Mouse (Mus musculus) CD4-positive, CD25-positive, alpha-beta regulatory T cell, adult 2 months (primary cell): ENCODE data around the gene Emilin1.

ENCODE experiments used
- DNase-seq: peaks from one replicate; pipeline ENCODE4 v3.0.0-alpha.2; 2012; ENCODE audit warnings: low read depth, low spot score

Emilin1 gene

GRCm38 (mm10) chr5:30907413-30908059 is 5.7 kb upstream of the Emilin1 start, which contains the start of gene Ost4:
Ost4 (minus strand) TSS chr5:30907788.
- peak; percentile 98 for DNase-seq

DNA sequence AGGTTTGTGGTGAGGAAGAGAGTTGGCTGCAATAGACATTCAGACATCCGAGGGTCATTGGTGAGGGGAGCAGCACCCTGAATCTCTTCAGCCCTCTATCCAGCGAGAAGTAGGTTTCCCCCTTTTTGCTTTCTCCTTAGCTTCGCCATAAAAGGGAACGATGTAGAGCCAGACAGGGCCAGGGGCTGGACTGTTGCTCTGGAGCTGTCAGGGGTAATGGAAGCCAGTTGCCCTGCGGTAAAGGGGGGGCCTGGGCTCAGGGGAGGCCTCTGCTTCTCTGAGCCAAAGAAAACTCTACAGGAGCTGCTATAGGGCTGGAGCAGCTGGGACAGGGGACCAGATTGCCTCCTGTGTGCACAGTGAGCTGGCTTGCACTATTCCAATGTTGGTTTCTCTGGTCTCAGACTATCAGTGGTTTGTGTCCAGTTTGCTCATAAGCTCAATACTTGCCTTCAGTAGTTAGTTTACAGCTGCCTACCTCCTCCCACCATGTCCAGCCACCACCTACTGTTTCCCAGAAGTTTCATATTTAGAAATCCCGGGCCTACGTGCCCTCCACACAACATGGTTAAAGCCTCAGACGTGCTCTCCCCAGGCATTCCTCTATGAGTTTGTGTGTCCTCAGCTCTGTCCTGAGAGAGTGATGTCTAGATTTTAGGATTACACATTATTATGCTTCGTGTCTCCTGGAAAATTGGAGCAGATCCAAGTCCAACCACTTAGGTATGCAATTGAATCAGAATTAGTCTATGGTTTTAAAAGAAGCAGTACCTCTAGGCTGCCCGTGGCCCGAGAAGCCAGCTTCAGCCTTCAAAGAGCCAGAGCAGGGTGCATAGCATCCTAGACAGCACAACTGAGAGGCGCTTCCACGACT is 4.5 kb upstream of the Emilin1 start:
- no peak for DNase-seq

GRCm38 (mm10) chr5:30909300-30909659 is 3.9 kb upstream of the Emilin1 start:
- no peak for DNase-seq

DNA sequence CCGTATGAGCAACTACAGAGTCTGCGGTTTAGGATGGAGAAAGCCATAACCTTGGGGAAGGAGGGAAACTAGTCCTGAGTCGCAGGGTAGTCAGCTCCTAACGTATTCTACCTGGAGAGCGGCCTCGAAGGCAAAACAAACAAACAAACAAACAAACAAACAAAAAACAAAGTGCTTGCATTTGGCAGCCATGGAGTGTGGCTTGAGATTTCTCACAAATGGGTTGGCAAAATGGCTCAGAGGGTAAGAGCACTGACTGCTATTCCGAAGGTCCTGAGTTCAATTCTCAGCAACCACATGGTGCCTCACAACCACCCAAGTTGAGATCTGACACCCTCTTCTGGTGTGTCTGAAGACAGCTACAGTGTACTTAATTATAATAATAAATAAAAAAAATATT is 3.3 kb upstream of the Emilin1 start:
- no peak for DNase-seq

GRCm38 (mm10) chr5:30910481-30910880 is 2.7 kb upstream of the Emilin1 start:
- no peak for DNase-seq

DNA sequence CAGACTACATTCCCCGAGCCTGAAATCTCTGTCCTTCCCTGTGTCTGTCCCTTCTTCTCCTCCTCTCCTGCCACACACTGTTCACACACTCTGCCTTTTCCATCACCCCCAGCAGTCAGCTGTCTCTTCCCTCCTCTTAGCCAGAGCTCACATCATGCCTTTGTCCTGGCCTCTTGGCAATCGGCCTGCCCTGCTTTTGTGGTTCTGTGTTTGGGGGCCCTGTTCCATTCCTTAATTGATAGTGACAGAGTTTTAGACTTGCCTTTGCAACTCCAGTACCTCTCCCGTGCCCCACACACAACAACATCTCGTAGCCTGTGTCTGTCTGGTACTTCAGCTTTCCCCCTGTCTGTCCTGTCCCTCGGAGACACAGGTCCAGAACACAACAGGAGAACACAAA is 1.0 kb upstream of the Emilin1 start:
- DNase-seq = no peak

DNA sequence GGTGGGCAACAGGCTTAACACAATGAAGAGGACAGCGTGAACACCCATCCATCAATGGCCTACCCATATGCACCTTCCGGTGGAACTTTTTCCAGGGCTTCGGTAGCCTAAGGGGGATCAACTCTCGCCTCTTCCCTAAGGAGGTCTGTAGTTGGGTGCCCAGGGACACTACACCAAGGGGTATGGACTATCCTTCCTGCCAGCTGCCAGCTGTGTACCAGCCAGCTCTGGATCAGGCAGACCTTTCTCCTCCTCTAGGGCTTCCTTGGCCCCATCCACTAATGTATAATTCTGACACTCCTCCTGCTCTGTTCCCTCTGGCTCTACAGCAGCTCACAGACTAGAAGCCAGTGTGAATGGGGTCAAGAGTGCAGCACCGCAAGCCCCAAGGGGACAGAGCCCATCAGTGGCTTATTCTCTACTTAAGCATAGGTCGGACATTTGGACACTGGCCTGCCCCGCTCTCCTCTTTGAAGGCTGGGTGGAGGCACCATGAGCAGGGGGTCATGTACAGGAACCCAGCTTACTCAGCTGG is 966 bp downstream of the Emilin1 start:
- no peak for DNase-seq

GRCm38 (mm10) chr5:30914849-30915248 is 1.6 kb downstream of the Emilin1 start:
- no peak for DNase-seq

- no peak for DNase-seq
Observed at GRCm38 (mm10) chr5:30915456-30915855, 2.3 kb downstream of the Emilin1 start.

- peak; percentile 79 for DNase-seq
Observed at GRCm38 (mm10) chr5:30915974-30916433, 2.8 kb downstream of the Emilin1 start.

DNA sequence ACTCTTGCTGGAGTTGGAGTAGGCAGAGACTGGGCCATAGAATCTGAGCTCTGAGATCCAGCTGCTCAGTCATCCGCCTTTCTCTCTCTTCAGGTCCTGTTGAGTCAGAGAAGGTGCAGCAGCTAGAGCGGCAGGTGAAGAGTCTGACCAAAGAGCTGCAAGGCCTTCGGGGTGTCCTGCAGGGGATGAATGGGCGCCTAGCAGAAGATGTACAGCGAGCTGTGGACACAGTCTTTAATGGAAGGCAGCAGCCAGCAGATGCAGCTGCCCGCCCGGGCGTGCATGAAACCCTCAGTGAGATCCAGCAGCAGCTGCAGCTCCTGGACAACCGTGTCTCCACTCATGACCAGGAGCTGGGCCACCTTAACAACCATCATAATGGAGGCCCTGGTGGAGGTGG is 3.6 kb downstream of the Emilin1 start:
- no peak for DNase-seq

DNA sequence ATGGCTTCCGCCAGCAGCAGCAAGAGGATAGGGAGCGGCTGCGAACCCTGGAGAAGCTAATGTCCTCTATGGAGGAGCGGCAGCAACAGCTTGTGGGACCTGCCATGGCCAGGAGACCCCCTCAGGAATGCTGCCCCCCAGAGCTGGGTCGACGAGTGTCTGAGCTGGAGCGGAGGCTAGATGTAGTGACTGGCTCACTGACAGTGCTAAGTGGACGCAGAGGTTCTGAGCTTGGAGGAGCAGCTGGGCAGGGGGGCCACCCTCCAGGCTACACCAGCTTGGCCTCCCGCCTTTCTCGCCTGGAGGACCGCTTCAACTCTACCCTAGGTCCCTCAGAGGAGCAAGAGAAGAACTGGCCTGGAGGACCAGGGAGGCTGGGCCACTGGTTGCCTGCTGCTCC is 4.1 kb downstream of the Emilin1 start:
- no peak for DNase-seq

DNA sequence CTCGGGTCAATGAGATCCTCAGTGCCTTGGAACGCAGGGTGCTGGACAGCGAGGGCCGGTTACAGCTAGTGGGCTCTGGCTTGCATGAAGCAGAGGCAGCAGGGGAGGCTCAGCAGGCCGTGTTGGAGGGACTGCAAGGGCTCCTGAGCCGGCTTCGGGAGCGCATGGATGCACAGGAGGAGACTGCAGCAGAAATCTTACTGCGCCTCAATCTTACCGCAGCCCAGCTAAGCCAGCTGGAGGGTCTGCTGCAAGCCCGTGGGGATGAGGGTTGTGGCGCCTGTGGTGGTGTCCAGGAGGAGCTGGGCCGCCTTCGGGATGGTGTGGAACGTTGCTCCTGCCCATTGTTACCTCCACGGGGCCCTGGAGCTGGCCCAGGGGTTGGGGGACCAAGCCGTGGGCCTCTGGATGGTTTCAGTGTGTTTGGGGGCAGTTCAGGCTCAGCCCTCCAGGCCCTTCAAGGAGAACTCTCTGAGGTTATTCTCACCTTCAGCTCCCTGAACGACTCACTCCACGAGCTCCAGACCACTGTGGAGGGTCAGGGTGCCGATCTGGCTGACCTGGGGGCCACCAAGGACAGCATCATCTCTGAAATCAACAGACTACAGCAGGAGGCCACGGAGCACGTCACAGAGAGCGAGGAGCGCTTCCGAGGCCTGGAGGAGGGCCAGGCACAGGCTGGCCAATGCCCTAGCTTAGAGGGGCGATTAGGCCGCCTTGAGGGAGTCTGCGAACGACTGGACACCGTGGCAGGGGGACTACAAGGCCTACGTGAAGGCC is 4.9 kb downstream of the Emilin1 start:
- no peak for DNase-seq

DNA sequence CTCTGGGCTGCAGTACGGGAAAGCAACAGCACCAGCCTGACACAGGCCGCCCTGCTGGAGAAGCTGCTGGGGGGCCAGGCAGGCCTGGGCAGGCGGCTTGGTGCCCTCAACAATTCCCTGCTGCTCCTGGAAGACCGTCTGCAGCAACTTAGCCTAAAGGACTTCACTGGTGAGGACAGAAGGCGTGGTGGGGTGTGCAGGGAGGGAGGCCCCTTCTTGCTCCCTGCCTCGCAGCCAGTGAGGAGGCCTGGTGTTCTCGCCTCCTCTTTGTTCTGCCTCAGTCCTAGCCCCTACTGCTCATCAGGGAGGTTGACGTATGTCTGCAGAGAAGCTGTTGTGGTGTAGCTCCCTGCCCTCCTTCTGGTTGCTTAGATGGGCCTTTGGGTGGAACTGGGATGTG is 5.5 kb downstream of the Emilin1 start:
- DNase-seq = no peak

DNA sequence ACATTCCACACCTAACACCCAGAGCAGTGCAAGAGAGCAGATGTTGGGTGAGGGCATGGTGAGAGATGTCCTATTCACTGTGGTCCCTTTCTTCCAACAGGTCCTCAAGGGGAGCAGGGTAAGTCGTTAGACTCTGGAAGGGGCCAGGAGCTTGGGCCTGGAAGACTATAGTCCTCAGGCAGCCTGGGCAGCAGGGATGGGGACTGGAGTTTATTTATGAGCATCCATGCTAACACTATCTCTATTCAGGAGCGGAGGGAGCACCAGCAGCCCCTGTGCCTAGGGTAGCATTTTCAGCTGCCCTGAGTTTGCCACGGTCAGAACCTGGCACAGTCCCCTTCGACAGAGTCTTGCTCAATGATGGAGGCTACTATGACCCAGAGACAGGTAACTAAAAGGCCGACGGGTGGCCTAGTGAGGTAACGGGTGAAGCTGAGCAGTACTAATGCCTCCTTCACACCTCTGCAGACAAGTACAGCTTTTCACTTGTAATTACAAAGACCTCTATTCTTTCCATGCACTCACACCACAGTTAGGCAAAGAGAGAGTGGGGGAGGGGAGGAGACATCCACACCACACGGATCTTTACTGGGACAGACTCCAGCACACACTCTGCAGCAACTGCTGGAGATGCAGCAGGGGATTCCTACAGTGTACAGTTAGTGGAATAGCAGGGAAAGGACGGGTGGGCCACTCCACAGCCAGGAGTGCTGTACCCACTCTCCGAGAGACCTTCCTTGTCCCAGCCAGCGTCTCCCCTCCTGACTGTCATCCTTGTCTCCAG is 6.8 kb downstream of the Emilin1 start:
- no peak for DNase-seq

GRCm38 (mm10) chr5:30920621-30921020 is 7.4 kb downstream of the Emilin1 start:
- DNase-seq = no peak

DNA sequence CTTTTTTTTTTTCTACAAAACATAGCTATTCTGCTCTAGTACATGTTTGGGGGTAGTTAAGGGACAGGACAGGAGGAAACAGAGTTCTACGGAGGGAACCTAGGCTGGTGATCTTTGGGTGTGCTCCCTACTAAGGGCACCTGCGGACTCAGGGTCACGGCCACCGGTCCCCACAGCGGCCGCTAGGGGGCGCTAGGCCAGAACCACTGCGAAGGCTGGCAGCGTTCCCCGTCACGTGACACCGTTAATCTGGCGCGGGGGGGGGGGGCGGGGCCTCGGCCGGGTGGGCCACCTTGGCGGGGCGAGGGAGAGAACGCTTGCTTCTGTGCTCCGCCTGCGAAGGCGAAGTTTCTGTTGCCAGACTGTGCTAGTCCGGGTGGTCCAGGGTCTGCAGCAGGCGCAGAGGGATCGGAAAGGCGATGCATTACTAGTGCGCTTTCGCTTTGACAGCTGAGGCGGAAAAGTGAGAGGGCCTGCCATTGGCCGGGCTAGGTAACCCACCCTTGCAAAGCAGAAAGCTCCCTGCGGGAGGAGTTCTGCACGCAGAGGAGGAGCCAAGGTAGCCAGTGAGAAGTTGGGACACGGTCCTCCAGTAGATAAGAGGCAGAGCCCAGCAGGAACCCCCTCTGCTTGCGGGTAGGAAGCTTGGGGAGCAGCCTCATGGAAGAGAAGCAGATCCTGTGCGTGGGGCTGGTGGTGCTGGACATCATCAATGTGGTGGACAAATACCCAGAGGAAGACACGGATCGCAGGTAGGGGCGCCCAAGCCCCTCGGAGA is 8.2 kb downstream of the Emilin1 start, which contains the start of gene Khk:
Gene Khk (plus strand): TSS at position 176 of the 778 bp plus-strand sequence.
- peak; percentile 97 for DNase-seq

DNA sequence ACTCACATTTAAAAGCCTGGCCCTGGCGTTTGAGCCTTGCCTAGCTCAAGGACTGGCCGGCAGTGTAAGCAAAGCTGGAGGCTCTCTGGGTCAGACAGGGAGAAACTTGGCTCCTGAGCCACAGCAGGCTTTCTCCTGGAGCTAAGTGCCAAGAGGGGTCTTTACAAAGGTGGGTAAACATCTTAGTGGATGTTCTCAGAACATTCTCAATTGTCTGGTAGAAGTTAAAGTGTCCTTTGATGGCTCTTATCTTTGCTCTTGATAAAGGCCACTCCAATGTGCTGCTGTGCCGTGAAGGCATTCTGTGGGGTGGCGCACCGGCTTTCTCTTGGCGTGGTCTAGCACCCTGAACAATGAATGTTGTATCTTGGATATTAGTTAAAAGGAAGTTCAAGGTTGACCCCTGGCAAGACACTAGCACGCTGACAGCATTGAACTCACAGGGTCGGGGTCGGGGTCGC is 9.4 kb downstream of the Emilin1 start:
- no peak for DNase-seq

GRCm38 (mm10) chr5:30923119-30923518 is 9.9 kb downstream of the Emilin1 start:
- DNase-seq = no peak

GRCm38 (mm10) chr5:30924614-30925013 is 11.4 kb downstream of the Emilin1 start:
- no peak for DNase-seq
